Mouse (Mus musculus): ENCODE measurements around the gene Cd209a.

The Cd209a gene

DNA sequence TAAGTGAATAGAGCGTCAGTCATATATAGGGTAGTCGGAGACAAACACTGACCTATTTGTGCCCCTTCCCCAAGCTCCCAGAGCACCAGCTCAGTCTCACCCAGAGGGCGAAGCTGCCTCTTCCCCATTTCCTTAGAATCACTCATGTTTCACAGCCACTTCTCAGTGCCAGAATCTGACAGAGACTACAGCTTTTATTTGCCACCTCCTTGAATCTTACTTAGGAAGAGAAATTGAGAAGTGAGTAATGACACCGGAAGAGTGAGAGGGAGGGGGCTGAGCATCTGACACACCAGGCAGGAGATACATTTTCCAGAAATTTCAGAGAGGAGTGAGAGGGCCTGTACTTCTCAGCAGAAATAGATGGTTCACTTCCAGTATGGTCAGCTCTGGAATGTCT is at the start of gene Cd209a:
Cd209a (minus strand) TSS at position 224 of the 400 bp plus-strand sequence.
- TF ChIP-seq GATA4 (IDR thresholded peaks at IDR 0.05; ENCODE audit: insufficient replicate concordance, low read length): no peak

DNA sequence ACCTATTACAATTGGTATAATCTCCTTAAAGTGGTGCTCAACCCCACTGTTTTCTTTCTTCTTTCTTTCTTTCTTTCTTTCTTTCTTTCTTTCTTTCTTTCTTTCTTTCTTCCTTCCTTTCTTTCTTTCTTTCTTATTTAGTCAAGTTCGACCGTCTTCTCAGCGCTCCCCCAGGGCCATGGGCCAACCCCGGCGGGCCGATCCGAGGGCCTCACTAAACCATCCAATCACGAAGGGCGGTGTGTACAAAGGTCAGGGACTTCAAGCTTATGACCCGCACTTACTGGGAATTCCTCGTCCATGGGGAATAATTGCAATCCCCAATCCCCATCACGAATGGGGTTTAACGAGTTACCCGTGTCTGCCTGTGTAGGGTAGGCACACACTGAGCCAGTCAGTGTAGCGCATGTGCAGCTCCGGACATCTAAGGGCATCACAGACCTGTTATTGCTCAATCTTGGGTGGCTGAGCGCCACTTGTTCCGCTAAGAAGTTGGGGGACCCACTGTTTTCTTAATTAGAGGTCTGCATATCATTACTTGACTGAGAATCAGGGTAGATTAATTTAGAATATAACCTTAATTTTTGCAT is 5.6 kb upstream of the Cd209a start:
- TF ChIP-seq GATA4 (IDR thresholded peaks at IDR 0.05; ENCODE audit: insufficient replicate concordance, low read length): no peak

DNA sequence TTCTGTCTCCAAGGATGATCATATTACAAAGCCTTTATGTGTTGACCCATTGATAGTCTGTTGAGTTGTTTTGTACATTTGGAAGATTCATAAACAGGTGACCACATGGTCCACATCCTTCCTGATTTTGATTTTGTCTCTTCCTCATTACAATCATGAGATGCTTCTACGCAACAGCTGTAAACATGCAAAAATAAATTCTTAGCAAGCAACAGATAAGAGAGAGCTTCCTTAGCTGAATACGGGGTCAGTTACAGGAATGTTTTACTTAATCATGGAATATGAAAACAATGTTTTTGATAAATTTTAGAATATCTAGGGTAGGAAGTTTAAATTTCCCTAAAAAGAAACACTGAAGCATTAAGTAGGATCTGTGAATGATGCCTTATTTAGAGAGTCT is 11.8 kb downstream of the Cd209a start:
- TF ChIP-seq GATA4 (IDR thresholded peaks at IDR 0.05; ENCODE audit: insufficient replicate concordance, low read length): peak; percentile 57; the same call in 1 of the 2 replicates

DNA sequence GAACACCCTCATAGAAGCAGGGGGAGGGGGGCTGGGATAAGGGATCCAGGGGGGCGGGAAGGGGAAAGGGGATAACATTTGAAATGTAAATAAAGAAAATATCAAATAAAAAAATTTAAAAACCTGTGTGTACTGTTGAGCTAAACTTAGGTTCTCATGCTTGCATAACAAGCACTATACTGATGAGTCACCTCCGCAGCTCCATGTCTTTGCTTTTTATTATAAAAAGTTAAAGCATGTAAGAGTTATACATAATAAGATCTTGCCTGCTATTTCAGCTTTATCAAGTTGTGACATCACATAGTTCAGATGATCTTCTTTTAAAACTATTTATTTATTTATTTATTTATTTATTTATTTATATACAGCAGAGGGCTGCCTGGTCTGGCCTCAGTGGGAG is 13.2 kb downstream of the Cd209a start:
- TF ChIP-seq GATA4 (IDR thresholded peaks at IDR 0.05; ENCODE audit: insufficient replicate concordance, low read length): no peak

DNA sequence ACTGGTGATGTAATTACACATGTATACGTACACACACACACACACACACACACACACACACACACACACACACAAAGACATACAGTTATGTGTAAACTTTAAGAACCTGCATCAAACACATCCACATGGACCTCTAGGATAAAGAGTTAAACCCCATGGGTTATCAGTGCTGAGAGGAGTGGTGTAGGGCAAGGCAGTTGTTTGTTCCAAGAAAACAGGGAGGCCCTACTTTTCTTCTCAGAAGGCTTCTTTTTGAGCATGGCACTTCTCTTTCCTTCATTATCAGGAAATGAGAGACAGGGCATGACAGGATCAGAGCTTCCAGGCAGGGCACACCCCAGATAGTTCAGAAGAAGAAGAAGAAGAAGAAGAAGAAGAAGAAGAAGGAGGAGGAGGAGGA is 14.7 kb downstream of the Cd209a start:
- TF ChIP-seq GATA4 (IDR thresholded peaks at IDR 0.05; ENCODE audit: insufficient replicate concordance, low read length): no peak

DNA sequence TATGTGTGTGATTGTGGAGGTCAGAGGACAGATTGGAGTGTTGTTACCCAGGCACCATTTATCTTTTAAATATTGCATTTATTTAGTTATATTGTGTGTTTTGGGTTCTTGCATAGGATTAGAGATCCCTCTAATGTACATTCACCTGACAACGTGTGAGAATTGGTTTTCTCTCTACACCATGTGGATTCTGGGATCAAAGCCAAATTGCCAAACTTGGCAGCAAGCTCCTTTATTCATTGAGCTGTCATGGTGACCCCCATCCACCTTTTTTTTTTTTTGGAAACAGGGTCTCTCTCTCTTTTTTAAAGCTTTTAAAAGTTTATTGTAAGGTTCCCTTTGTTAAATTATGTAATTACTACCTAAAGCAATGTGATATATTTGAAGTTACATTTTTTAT is 27.7 kb downstream of the Cd209a start:
- TF ChIP-seq GATA4 (IDR thresholded peaks at IDR 0.05; ENCODE audit: insufficient replicate concordance, low read length): no peak

DNA sequence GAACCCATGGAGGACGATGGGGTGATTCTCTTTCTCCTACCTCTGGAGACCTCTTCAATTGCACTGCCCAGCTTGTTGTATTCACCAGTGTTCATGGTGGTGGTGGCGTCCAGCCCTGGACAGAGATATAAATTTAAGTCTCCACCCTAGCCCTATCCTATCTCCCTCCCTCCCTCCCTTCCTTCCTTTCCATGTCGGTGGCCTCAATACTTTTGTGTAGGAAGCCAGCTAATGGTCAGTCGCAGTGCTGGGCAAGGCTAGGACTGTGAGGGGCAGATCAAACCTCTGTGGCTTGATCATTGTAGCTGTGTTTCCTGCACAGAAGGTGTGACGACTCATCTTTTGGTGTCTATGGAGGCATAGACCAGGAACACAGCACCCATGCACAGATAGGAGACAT is 28.2 kb downstream of the Cd209a start, which contains the start of gene Clec4g:
Clec4g (minus strand) TSS at position 101 of the 400 bp plus-strand sequence.
- peak; percentile 46; the same call in 1 of the 2 replicates for TF ChIP-seq GATA4 (IDR thresholded peaks at IDR 0.05; ENCODE audit: insufficient replicate concordance, low read length)

DNA sequence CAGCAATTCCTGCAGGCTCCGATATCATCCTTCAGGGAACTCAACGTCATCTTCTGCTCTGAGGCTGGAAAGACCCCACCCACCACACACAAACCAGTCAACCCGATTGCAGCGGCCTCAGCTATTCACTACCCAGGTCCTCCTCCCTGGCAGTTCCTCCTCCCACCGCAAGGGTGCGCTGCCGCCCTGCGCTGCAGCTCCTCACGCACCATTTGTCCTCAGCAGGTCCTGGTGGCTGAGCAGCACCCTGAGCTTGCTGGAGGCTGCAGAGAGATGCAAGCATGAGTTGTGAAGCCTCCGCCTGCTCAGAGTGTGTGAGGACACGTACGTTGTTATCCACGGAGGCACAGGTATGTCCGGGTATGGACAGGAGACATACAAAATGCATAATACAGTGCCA is 30.2 kb downstream of the Cd209a start:
- TF ChIP-seq GATA4 (IDR thresholded peaks at IDR 0.05; ENCODE audit: insufficient replicate concordance, low read length): peak; percentile 23; the same call in 1 of the 2 replicates

DNA sequence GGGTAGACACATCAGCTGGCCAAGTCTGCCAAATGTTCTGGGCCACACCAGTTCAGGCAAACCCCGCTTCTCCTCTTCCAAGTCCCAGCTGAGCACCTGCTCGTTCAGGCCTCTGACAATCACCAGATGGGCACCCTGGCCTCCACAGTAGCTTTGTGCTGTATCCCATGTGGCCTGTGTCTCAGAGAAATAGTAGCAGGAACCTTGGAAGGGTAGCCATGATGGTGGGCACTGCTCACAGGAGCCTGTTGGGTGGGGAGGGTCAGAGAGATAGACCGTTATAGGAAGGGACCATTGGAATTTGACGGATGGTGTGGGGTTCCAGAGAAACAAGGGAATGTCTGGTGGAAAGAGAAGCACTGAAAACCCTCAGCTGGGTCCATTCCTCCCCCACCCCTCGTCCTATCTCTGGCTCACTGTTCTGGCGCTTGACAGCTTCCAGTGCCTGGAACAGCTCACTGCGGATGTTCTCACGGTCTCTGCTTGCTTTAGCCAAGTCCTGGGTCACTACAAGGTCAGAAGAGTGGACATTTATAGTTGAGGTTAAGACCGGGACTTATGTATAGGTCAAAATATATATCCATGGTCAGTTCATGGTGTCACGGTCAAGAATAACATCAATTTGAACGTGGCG is 31.3 kb downstream of the Cd209a start:
- TF ChIP-seq GATA4 (IDR thresholded peaks at IDR 0.05; ENCODE audit: insufficient replicate concordance, low read length): peak; percentile 85

DNA sequence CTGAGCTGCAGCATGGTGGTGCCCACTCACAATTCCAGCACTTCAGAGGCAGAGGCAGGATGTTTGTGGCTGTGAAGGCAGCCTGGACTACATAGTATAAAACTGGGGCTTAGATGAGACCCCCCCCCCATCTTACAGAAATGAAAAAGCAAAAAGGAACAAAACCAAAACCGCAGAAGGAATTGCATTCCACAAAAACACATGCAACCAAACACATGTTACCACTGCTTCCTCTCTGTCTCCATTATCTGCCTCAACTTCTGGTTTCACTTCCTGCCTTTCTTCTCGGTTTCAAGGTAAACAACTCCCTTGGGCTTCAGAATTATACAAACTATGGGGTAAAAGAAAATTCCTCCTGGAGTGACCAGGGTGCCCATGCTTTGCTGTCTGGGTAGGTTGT is 37.1 kb downstream of the Cd209a start:
- peak; percentile 78 for TF ChIP-seq GATA4 (IDR thresholded peaks at IDR 0.05; ENCODE audit: insufficient replicate concordance, low read length)

DNA sequence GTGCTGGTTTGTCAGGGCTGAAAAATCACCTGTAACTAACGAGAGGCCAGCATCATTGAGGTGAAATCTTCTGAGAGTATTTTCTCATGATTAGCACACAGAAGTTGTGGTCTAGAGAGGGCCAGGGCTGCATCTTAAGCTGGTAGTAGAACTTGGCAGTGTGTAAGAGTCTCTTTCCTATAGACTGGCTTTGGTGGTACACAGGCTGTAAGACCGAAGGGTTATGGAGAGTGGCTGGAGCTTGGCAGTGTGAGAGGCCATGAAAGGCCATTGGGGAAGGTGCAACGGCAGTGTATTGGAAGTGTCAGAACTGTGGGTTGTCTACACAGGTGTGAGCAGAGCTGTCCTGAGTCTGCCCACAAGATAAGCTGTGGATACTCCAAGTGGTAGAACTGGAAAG is 38.5 kb downstream of the Cd209a start:
- no peak for TF ChIP-seq GATA4 (IDR thresholded peaks at IDR 0.05; ENCODE audit: insufficient replicate concordance, low read length)

DNA sequence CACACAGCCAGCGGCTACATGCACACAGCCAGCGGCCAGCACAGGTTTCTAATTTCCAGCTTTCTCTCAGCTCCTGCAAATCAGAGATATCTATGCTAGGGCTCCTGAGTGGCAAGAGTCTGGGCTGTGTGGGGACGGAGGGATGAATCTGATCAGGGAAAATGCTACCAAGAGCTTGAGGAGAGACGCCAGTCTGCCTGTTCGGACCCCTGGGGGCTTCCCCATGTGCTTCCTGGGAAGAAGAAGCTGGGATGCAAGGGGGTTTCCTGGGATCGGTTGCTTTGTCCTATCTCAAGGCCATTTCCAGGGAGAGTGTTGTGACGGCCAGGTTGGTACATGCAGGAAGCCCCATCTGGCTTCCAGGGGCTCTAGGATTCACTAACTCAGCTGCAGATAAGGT is 41.2 kb downstream of the Cd209a start:
- peak; percentile 77 for TF ChIP-seq GATA4 (IDR thresholded peaks at IDR 0.05; ENCODE audit: insufficient replicate concordance, low read length)

DNA sequence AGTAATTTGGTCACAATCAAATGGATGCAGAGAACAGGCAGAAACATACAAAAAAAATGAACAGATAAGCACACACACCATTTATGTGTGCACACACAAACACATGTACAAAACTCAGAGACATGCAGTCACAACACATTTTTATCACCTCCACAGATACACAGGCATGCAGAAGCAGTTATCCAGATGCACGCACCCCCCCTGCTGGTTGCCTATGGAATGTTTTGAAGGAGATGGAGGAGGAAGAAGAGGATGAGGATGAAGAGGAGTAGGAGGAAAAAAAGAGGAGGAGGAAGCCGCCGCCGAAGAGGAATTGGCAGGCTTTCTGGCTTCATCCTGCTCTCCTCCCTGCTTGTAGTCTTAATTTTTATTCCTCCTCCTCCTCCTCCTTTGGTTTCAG is 43.1 kb downstream of the Cd209a start:
- no peak for TF ChIP-seq GATA4 (IDR thresholded peaks at IDR 0.05; ENCODE audit: insufficient replicate concordance, low read length)

DNA sequence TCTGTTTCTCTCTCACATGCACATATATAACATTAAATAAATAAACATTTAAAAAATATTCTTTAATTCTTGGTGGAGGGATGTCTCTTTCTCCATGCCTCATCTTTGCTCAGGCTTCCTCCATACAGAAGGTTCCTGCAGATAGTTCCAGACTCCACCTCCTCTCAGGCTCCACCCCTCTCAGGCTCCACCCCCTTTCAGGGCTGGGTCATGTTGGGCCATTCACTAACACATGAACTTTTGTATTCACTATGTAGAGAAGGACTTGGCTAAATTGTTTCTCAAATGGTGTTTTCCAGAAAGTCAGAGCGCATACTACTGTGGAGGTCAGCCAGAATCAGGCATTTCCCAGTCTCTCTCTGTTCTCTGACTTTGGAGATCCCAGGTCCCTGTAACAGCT is 47.3 kb downstream of the Cd209a start:
- no peak for TF ChIP-seq GATA4 (IDR thresholded peaks at IDR 0.05; ENCODE audit: insufficient replicate concordance, low read length)

DNA sequence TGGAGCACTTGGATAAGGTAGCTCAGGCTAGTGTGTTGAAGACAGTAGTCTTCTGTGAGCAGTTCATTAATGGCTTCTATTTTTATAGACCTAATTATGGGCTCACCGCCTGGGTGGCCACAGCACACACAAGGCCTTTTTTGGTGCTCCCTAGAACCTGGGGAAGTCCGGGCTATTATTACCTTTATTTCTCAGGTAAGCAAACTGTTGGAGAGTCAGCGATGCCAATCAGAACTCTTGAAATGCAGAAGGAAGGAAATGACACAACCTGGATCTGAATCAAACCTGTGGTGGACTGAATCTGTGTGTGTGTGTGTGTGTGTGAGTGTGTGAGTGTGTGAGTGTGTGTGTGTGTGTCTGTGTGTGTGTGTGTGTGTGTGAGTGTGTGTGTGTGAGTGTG is 54.7 kb downstream of the Cd209a start, which contains the start of gene Fcer2a:
Fcer2a (minus strand) TSS at position 55 of the 400 bp plus-strand sequence.
- TF ChIP-seq GATA4 (IDR thresholded peaks at IDR 0.05; ENCODE audit: insufficient replicate concordance, low read length): no peak
